Mouse (Mus musculus) forebrain, embryonic 16.5 days (tissue): ENCODE results near the gene Dctn3. TPM values are rescaled to one million over a fixed set of nuclear protein-coding genes. Genes with fewer than 3 reads are reported as not detected.
"Not testable (repeated sequence)": the region's sequence is repeated elsewhere in the genome, so short reads cannot be mapped to it uniquely, and the experiment has no call there.

Experiments used
- ATAC-seq: fragments of 200-750 bp; cut with Nextera tagmentation; 2 replicates; pipeline ENCODE4 v1.8.0; 2017; ENCODE audit warnings: mild to moderate bottlenecking, moderate library complexity
- H3K27ac ChIP-seq: fragments of 300-500 bp; sonication (generic); 2 replicates; pipeline ENCODE4 v1.5.1; 2014; ENCODE audit warnings: low read length, control low read depth
- H3K27me3 ChIP-seq: fragments of 300-500 bp; sonication (generic); replicated peaks from 2 replicates; pipeline ENCODE4 v1.6.1; 2014; ENCODE audit warnings: low read length; ENCODE audit not compliant: control insufficient read depth, insufficient read depth
- H3K36me3 ChIP-seq: fragments of 300-500 bp; sonication (generic); 2 replicates; pipeline ENCODE4 v1.6.1; 2014; ENCODE audit not compliant: control insufficient read depth, insufficient read depth
- H3K4me1 ChIP-seq: fragments of 300-500 bp; sonication (generic); replicated peaks from 2 replicates; pipeline ENCODE4 v1.6.1; 2014; ENCODE audit warnings: low read length; ENCODE audit not compliant: control insufficient read depth, insufficient read depth
- H3K4me2 ChIP-seq: fragments of 300-500 bp; sonication (generic); 2 replicates; pipeline ENCODE4 v1.6.1; 2014; ENCODE audit warnings: mild to moderate bottlenecking, low read length, control low read depth
- H3K4me3 ChIP-seq: fragments of 300-500 bp; sonication (generic); replicated peaks from 2 replicates; pipeline ENCODE4 v1.5.1; 2014; ENCODE audit warnings: mild to moderate bottlenecking, low read length, control low read depth
- H3K9ac ChIP-seq: fragments of 300-500 bp; sonication (generic); replicated peaks from 2 replicates; pipeline ENCODE4 v1.6.1; 2014; ENCODE audit warnings: low read depth, low read length, control low read depth
- H3K9me3 ChIP-seq: fragments of 300-500 bp; sonication (generic); 2 replicates; pipeline ENCODE4 v1.6.1; 2016; ENCODE audit warnings: low read length; ENCODE audit not compliant: control insufficient read depth
- WGBS: fragments of 180-500 bp; shearing (Covaris S2); extraction: QIAGEN DNeasy Blood & Tissue Kit; methylation state at CpG from one replicate; pipeline ENCODE4 v1.1.7; 2014; 5-methylcytosine and 5-hydroxymethylcytosine counted together
- polyA plus RNA-seq: library from polyadenylated mRNA; unstranded; fragments of >200 nt; fragmentation: Nextera tagmentation; extraction: Ambion mirVana; gene quantifications from 2 replicates; pipeline ENCODE4 v1.2.1, GENCODE M21; 2015

The Dctn3 gene
- polyA plus RNA-seq: 304 and 315 TPM in 2 replicates

DNA sequence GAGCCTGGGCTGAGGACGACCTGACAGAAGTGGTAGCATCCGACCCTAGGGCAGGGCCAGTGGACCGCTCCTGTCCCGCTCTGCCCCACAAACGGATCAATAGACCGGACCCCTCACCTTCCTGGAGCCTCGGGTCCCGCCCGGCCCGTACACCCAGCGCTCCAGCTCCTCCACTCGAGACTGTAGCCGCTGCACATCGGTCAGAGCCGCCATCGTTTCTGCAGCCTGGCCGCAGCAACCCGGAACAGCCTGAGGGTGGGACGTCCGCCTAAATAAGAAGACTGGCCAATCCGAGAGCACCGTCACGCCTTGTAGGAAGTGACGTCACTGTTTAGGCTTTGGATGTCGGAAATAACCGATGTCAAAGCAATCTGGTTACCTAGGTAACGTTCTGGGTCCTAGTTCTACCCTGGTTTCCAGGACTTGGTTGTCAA is at the start of gene Dctn3:
Dctn3 (minus strand) TSS at position 253 of the 434 bp plus-strand sequence.
- peak within 1 kb of the TSS; percentile 74 for H3K4me2 ChIP-seq
- peak within 1 kb of the TSS; percentile 93 for H3K9ac ChIP-seq
- H3K36me3 ChIP-seq: peaks cover 7% of the 10 kb centered on the region
- H3K4me3 ChIP-seq: peak within 1 kb of the TSS; percentile 89
- peaks cover 17% of the 10 kb centered on the region for H3K27me3 ChIP-seq
- WGBS: 0% methylated on average over 27 of the region's 27 CpGs
- H3K9me3 ChIP-seq: no peaks in the 10 kb centered on the region
- peaks cover 29% of the 10 kb centered on the region for H3K4me1 ChIP-seq
- ATAC-seq: peak; percentile 98
- peak within 1 kb of the TSS; percentile 21; the same call in 1 of the 2 replicates for H3K27ac ChIP-seq

DNA sequence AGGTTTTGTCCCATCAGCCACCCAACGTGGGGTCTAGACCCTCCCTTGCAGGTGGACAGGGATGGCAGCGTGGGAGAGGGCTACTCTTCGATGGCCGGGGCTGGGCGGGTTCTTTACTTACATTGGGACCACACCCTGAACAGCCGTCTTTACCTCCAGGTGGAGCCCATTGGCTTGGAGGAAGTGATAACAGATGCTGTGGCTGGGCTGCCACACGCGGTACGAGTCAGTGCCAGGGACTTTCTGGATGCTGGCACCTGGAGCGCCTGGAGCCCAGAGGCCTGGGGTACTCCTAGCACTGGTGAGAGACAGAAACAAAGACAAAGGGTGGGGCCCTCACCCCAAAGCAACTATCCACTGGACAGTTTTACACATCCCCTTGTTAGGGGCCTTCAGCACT is 44.3 kb upstream of the Dctn3 start:
- not testable (repeated sequence) for H3K27me3 ChIP-seq, H3K4me2 ChIP-seq
- 75% methylated on average over 10 of the region's 10 CpGs for WGBS

DNA sequence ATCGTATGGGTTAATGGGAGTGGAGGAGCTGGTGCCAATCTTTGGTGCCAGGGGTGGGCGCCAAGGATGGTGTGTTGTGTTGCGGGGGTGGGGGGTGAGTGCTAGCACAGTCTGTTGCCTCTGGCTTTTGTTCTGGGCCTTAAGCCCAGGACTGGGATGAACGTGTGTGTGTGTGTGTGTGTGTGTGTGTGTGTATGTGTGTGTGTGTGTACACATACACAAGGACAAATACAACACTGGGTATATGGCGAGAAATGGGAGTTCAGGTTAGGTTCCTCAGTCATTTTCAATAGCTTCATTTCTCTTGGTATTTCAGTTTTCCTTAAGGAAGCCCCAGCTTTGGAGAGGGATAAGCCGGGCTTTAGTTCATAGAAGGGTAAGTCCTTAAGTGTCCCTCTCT is 40.2 kb upstream of the Dctn3 start:
- H3K4me2 ChIP-seq, H3K9ac ChIP-seq, ATAC-seq, H3K36me3 ChIP-seq, H3K27ac ChIP-seq, H3K4me3 ChIP-seq, H3K27me3 ChIP-seq, H3K9me3 ChIP-seq: not testable (repeated sequence)
- peaks cover 30% of the 10 kb centered on the region for H3K4me1 ChIP-seq
- WGBS: 53% methylated on average over 4 of the region's 6 CpGs

More for the DNA sequence above, 44.3 kb upstream of the Dctn3 start:
- ATAC-seq, H3K36me3 ChIP-seq, H3K4me3 ChIP-seq, H3K9me3 ChIP-seq, H3K9ac ChIP-seq, H3K4me1 ChIP-seq, H3K27ac ChIP-seq: not testable (repeated sequence)

DNA sequence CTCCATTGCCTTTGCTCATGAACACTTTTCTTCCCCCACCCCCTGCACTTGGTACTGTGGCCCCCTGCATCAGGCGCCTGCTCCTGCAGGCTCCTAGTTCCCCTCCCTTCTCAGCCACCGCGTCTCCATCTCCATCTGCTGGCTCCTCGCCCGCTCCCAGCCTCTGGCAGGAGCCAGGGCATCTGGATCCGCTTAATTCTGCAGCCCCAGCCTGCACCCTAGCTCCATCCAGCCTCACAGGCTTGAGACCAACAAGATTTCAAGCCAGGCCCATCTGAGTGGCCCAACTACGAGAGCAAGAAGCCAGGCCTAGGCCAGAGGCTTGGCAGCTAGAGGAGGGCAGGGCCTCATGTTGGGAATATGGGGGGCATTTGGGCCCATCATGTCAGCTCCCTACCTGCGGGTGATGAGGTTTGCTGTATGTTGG is 39.7 kb upstream of the Dctn3 start:
- peak; percentile 51 for ATAC-seq
- WGBS: 31% methylated on average over 8 of the region's 8 CpGs
- H3K4me1 ChIP-seq: peaks cover 30% of the 10 kb centered on the region
- H3K27me3 ChIP-seq, H3K4me2 ChIP-seq, H3K9me3 ChIP-seq, H3K27ac ChIP-seq, H3K4me3 ChIP-seq, H3K36me3 ChIP-seq: not testable (repeated sequence)
- H3K9ac ChIP-seq: 0 out of 2 replicates have a peak overlapping the region, but pooled peaks have one; percentile 17

DNA sequence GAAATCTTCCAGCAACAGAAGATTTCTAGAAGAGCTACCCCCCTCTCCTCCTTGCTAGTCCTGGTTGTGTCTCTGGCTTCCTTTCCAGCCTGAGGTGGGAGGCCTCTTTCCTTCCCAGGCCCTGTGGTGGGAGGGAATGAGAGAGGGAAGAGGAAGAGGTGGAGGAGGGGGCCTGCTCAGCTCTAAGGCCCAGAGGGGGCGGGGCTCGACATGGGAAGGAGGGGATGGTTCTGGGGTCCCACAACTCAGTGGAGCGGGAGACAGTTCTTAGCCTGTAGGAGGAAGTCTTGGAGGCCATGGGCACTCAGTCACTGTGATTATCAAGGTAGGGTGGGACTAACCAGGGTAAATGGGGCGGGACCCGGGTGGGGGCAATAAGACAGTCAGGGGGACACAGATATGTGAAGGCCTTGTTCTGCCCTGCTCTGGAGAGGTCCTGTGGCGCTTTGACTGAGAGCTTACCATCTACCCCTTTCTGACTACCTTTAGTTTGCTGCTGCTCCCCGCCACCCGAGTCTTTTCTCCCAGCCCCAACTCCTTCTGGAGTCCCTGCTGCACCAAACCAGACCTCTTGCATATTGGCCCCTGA is 39.2 kb upstream of the Dctn3 start:
- H3K36me3 ChIP-seq: no peaks in the 10 kb centered on the region
- H3K27ac ChIP-seq: no peak overlapping the region
- 57% methylated on average over 8 of the region's 8 CpGs for WGBS
- 0 out of 2 replicates have a peak overlapping the region, but pooled peaks have one; percentile 17 for H3K9ac ChIP-seq
- H3K4me2 ChIP-seq: no peak overlapping the region
- H3K27me3 ChIP-seq: no peaks in the 10 kb centered on the region
- H3K4me1 ChIP-seq: peaks cover 30% of the 10 kb centered on the region
- no peak overlapping the region for H3K4me3 ChIP-seq
- no peaks in the 10 kb centered on the region for H3K9me3 ChIP-seq
- ATAC-seq: no peak

DNA sequence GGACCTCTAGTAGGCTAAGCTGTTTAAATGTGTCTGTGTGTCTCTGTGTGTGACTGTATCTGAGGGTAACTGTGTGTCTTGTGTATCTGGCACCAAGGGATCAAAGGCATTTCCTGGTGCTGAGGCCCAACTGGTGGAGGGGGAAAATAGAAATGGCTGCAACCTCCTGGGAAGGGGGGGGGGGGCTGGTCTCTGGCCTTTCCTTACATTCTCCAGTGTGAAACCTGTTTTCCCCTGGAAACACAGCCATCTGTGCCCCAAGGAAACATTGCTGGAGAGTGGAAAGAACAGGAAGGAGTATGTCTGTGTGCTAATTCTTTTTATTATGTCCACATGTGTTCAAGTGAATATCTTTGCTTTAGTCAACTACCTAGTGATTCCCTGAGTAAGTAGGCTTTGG is 38.7 kb upstream of the Dctn3 start:
- ATAC-seq: no peak
- Histone ChIP-seq H3K4me2 (no peak overlapping the region), H3K9me3 (no peaks in the 10 kb centered on the region), H3K4me1 (peaks cover 30% of the 10 kb centered on the region), H3K9ac (no peak overlapping the region), H3K36me3 (no peaks in the 10 kb centered on the region), H3K4me3 (no peak overlapping the region), H3K27me3 (no peaks in the 10 kb centered on the region), H3K27ac (no peak overlapping the region)

DNA sequence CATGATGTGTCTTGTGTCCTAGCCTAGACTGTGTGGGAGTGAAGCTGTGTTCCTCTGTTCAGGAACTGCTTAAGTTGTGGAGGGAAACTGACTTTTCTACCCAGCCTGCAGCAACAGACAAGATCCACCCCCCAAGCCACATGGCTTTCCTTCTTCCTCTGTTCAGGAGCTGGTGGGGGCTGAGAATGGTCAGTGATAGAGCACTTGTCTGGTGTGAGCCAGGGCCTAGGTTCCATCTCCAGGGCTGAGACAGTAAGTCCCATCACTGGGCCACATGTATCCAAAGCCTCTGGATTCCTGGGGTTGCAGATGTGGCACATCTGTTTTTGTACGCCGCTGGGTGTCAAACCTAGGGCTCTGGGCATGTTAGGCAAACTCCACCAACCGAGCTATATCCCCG is 37.9 kb upstream of the Dctn3 start:
- no peaks in the 10 kb centered on the region for H3K9me3 ChIP-seq
- 94% methylated on average over 4 of the region's 4 CpGs for WGBS
- H3K4me2 ChIP-seq: peak overlapping the region; percentile 43
- no peaks in the 10 kb centered on the region for H3K36me3 ChIP-seq
- peak overlapping the region; percentile 29; the same call in 1 of the 2 replicates for H3K4me3 ChIP-seq
- no peaks in the 10 kb centered on the region for H3K27me3 ChIP-seq
- H3K27ac ChIP-seq: no peak overlapping the region
- ATAC-seq: no peak
- H3K4me1 ChIP-seq: peaks cover 35% of the 10 kb centered on the region
- peak overlapping the region; percentile 50 for H3K9ac ChIP-seq

DNA sequence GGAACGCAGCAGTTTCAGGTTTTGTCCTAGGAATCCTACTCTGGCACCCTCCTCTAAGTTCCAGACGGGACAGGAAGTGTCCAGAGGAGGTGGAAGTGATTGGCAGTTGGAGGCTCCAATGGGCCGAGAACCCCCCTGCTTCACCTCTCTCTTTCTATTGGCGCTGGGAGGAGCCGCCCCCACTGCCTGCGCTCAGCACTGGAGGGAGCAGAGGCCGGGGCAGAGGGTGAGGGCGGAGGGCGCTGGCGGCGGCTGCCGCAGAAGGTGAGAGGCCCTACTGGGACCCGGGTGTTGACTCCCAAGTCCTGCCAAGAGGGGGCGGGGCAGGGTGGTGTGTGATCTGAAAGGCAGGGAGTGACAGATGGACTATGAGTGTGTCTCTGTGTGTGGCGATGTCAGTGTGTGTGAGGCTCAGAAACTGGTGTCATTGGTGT is 37.3 kb upstream of the Dctn3 start:
- Histone ChIP-seq H3K36me3 (no peaks in the 10 kb centered on the region), H3K27ac (no peak overlapping the region), H3K4me1 (peaks cover 35% of the 10 kb centered on the region), H3K4me2 (peak overlapping the region; percentile 43), H3K27me3 (no peaks in the 10 kb centered on the region), H3K9me3 (no peaks in the 10 kb centered on the region), H3K4me3 (peak overlapping the region; percentile 29), H3K9ac (peak overlapping the region; percentile 50)
- peak; percentile 71 for ATAC-seq
- 2% methylated on average over 15 of the region's 15 CpGs for WGBS

DNA sequence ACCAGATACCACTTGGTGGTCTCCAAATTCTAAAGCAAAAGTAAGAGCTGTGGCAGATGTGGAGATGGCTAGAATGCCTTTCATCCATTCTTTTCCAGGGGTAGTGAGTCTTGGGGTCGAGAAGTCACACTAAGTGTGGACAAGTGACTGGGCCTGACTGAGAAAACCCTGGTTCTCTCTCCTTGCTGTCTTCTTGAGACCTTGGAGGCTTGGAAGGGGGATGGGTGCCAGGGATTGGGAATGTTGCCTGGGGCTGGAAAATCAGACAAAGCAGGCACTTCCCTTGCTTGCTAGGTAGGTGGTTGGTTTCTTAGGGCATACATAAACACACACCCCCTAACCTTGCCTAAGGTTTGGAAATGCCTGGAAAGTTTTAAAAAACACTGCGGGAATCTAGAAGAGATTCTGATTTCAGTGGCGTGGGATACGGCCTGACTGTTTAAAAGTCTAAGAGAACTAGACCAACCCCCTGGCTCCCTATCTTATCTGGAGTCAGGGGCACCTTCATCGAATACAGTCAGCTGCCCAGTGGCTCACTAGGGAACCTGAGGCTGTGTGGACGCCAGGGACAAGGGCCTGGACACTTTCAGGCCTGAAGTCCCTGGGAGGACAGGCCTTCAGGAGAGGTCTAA is 36.8 kb upstream of the Dctn3 start:
- Histone ChIP-seq H3K4me3 (no peak overlapping the region), H3K27ac (no peak overlapping the region), H3K9ac (no peak overlapping the region), H3K4me1 (peaks cover 40% of the 10 kb centered on the region), H3K27me3 (no peaks in the 10 kb centered on the region), H3K9me3 (no peaks in the 10 kb centered on the region), H3K36me3 (no peaks in the 10 kb centered on the region), H3K4me2 (peak overlapping the region; percentile 43)
- no peak for ATAC-seq
- 41% methylated on average over 6 of the region's 6 CpGs for WGBS
